Mouse (Mus musculus): Measurements from ENCODE around the gene Mphosph10. TPM values are rescaled to one million over a fixed set of nuclear protein-coding genes. Genes with fewer than 3 reads are reported as not detected.

Gene Mphosph10
- 10 to 100 TPM; 15.1 to 17.5 TPM for total RNA-seq (2021)
- long read RNA-seq, experiment 1, transcript Mphosph10-201 (11 exons, 2,248 nt) = major isoform, 21 of 24 reads
- long read RNA-seq, experiment 1, partial matches to known transcripts = 0 of 24 reads
- long read RNA-seq, experiment 1, other reads (novel, unspliced or antisense) = 3 of 24 reads
- long read RNA-seq, experiment 2, transcript Mphosph10-201 (11 exons, 2,248 nt) = major isoform, 15 of 16 reads
- long read RNA-seq, experiment 2, partial matches to known transcripts = 0 of 16 reads
- long read RNA-seq, experiment 2, other reads (novel, unspliced or antisense) = 1 of 16 reads

DNA sequence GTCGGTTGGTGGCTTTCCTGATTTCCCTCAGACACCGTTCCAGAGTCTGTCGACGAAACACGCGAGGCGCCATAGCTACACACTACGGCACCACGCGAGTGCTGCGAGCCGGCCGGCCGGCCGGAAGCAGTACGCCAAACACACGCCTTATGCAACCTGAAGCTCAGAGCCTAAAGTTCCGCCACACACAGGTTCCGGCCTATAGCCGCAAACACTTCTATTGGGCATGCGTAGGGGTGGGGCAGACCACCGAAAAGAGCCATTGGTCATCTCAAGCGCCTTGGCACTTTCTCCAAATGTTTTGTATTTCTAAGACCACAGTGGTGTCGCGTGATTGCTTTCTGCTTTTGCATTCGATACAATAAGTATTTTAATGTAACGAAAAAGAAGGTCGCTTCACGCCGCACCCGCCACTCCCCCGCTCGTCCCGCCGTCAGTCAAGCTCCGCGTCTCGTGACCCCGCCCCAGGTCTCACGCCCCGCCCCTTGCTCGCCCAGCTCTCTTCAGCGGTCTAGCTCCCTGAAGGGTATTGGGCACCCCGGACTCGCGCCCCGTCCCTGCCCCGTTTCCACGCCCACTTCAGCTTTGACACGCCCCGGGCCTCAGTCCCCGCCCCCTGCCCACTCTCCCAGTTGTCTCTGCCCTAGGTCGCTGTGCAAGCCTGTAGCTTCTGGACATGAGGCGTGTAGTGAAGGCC lies at the start of gene Mphosph10, which contains the start of gene Mcee:
TSS of gene Mphosph10 (minus strand) at position 147 of the 697 bp plus-strand sequence.
TSS of gene Mcee (plus strand) at position 486 of the 697 bp plus-strand sequence.
- intact Hi-C loops (cut with DNase I) = loop anchor here (5.0 kb wide), 2 partner anchors 110 to 350 kb away; partner anchors contain the start of gene Apba2
- DNase-seq (ENCODE audit: low spot score in 2 of 2) = peak; percentile 91 to 93

- DNase-seq (ENCODE audit: low spot score in 2 of 2) = no peak
- intact Hi-C loops (cut with DNase I) = no loop called here
Observed at GRCm38 (mm10) chr7:64440519-64440918, 48.5 kb upstream of the Mphosph10 start.

GRCm38 (mm10) chr7:64439595-64440518 lies 47.8 kb upstream of the Mphosph10 start:
- intact Hi-C loops (cut with DNase I) = no loop called here
- DNase-seq (ENCODE audit: low spot score in 2 of 2) = no peak

- intact Hi-C loops (cut with DNase I) = loop anchor here (10.0 kb wide), 1 partner anchor 310 kb away; no protein-coding TSS in a partner anchor
- DNase-seq (ENCODE audit: low spot score in 2 of 2) = no peak
Observed at GRCm38 (mm10) chr7:64424861-64425260, 32.8 kb upstream of the Mphosph10 start.

GRCm38 (mm10) chr7:64403989-64404388 lies 11.9 kb upstream of the Mphosph10 start:
- DNase-seq (ENCODE audit: low spot score in 2 of 2) = no peak
- intact Hi-C loops (cut with DNase I) = no loop called here

DNA sequence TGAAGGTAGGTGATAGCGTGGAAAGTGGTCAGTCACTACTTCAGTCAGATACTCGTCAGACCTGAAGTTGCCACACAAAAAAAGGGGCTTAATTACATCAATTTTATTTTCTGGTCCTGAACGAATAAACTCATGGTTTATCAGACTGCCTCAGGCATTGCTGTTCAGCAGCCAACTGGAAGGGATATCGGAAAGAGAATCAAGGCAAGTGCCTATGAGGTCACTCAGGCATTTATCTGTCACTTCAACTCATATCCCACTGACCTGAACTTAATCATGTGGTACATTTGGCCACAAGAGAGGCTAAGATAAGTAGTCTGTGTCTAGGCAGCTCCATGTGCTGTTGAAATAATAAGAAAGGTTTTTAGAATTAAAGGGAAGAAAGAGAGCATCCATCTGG lies 10.4 kb upstream of the Mphosph10 start:
- intact Hi-C loops (cut with DNase I) = no loop called here
- DNase-seq (ENCODE audit: low spot score in 2 of 2) = no peak

DNA sequence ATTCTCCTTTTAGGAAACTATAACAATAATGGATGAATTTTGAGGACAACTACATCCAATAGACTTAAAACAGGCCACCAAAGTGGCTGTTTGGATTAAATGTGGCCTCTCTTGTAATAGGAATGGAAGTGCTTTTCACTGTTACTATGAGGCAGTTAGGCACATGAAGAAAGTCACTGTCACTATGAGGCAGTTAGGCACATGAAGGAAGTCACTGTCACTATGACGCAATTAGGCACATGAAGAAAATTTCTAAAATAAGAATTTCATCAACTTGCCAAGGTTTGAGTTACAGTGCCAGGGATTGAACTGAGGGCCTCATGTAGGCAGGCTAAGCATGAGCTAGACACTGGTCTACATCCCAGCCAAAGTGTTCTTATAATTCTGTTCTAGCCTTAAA lies 8.7 kb upstream of the Mphosph10 start:
- no peak for DNase-seq (ENCODE audit: low spot score in 2 of 2)
- intact Hi-C loops (cut with DNase I) = no loop called here

- intact Hi-C loops (cut with DNase I) = loop anchor here (5.0 kb wide), 2 partner anchors 110 to 350 kb away; partner anchors contain the start of gene Apba2
Observed at GRCm38 (mm10) chr7:64392819-64393151, 717 bp upstream of the Mphosph10 start.

GRCm38 (mm10) chr7:64391479-64391878 lies 589 bp downstream of the Mphosph10 start:
- no peak for DNase-seq (ENCODE audit: low spot score in 2 of 2)
- intact Hi-C loops (cut with DNase I) = loop anchor here (5.0 kb wide), 2 partner anchors 111 to 351 kb away; partner anchors contain the start of gene Apba2

More at GRCm38 (mm10) chr7:64392819-64393151, 717 bp upstream of the Mphosph10 start:
- no peak for DNase-seq (ENCODE audit: low spot score in 2 of 2)

DNA sequence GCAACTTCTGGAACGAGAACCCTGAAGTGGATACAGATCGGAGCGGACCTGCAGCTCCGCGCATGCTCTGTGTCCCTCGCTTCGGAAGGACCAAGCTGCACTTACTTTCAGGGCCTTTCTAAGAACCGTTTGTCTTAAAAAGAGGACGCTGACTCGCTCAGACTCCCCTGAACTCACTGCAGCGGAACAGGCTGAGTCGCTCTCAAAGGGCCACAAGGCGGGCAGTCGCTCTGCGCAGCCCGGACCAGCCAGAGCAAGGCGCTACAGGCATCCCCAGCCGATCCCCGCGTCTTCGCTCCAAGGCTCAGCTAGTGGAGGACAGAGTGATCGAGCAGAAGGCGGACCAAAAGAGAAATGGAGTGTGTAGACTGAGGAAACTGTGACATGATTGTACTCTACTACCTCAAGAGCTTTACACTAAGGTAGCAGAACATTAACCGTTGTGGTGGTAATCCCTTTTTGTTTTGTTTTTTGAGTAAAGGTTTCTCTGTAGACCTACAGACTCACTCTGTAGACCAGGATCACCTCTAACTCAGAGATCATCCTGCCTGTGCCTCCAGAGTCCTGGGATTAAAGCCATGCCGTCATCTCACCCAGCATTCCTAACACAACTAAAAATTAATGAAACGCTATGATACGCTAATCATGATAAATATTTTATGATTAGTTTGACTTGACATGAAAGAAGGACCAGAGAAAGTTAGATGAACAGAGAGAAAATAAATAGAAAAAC lies 18.1 kb downstream of the Mphosph10 start, which contains the start of gene Fan1:
TSS of gene Fan1 (minus strand) at position 266 of the 733 bp plus-strand sequence.
- peak; percentile 87 to 88 for DNase-seq (ENCODE audit: low spot score in 2 of 2)
- intact Hi-C loops (cut with DNase I) = no loop called here

GRCm38 (mm10) chr7:64373147-64373829 lies 18.8 kb downstream of the Mphosph10 start:
- intact Hi-C loops (cut with DNase I) = no loop called here
- DNase-seq (ENCODE audit: low spot score in 2 of 2) = no peak

- intact Hi-C loops (cut with DNase I) = no loop called here
- DNase-seq (ENCODE audit: low spot score in 2 of 2) = no peak
Observed at GRCm38 (mm10) chr7:64371940-64372878, 19.9 kb downstream of the Mphosph10 start.

DNA sequence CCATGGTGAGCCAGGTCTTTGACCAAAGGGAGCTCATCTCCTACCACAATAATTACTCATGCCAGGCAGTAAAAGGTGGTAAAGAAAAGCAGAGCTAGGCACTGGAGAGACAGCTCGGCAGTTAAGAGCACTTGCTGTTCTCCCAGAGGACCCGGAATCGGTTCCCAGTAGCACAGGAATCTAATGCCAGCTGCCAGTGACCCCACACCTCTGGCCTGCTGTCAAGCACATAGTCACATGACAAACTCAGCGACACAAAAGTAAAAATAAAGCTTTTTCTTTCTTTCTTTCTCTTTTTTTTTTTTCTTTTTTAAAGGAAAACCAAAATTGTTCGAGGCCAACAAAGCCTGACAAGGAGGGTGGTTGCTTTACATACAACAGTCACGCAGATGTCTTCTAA lies 22.2 kb downstream of the Mphosph10 start:
- intact Hi-C loops (cut with DNase I) = no loop called here
- DNase-seq (ENCODE audit: low spot score in 2 of 2) = no peak

- DNase-seq (ENCODE audit: low spot score in 2 of 2) = no peak
- intact Hi-C loops (cut with DNase I) = no loop called here
Observed at GRCm38 (mm10) chr7:64365863-64366262, 26.2 kb downstream of the Mphosph10 start.

GRCm38 (mm10) chr7:64360586-64360945 lies 31.5 kb downstream of the Mphosph10 start:
- peak; percentile 42 to 44 for DNase-seq (ENCODE audit: low spot score in 2 of 2)
- intact Hi-C loops (cut with DNase I) = no loop called here

DNA sequence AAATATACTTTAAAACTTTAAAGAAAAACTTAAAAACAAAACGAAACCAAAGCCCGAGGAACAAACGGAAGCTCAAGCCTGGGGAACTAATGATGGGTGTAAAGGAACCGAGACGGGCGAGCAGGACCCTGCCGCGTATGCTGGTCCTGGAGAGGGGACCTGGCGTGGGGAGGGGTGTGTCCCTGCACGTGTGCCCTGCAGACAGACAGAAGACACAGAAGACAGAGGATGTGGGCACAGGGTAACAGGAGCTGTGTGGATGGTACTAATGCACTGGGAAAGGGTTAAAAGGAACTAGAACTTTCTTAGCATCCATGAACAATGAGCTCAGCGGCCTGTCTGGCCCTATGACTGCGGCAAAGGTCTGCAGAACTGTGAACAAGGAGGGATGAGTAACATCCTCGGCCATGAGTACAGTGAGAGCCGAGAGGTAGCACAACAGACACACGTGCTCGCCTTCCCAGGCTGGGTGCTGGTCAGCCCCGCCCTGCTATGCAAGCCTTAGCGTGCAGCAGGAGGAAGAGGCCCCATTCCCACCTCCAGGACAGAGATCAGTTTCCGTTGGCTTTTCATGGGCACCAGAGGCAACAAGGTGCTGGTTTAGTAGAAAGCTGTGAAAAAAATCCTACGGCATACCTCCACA lies 32.0 kb downstream of the Mphosph10 start:
- DNase-seq (ENCODE audit: low spot score in 2 of 2) = no peak

DNA sequence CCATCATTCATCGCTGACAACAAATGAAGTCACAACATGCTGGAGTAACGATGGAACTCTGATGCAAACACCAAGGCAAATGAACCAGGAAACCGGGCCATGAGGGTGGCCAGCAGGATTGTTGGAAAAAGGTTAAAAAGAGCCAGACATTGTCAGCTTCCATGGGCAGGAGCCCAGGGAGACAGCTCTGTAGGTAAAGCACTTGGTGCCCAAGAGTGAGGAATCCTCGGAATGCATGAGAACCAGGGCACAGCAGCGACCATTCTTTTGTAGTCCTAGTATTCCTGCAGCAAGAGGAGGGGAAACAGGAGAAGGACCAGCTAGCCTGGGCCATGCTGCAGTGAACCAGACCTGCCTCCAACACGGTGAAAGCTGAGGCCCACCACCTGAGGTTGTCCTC lies 33.4 kb downstream of the Mphosph10 start:
- intact Hi-C loops (cut with DNase I) = no loop called here
- no peak for DNase-seq (ENCODE audit: low spot score in 2 of 2)

More for the DNA sequence above, 32.0 kb downstream of the Mphosph10 start:
- intact Hi-C loops (cut with DNase I) = no loop called here

Measured in left cerebral cortex, postnatal 14 days (tissue).